35 mouse cellular contexts compared by ENCODE assay signal in the genomic region with DNA sequence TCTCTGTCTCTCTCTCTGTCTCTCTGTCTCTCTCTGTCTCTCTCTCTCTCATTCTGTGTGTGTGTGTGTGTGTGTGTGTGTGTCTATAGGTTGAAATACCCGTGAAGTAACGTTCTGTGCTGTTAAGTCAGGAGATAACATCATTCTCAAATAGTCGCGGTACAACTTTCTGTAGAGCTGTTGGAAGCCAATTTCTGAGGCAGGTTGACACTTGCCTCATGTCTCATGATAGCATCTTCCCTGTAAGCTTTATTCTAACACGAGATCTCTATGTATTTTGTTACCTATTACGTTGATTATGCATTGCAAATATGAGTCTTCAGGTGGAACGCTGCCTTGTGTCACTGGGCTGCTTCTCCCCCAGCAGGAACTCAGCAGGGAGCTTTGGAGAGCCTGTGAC. TPM values are rescaled to one million over a fixed set of nuclear protein-coding genes. Genes with fewer than 3 reads are reported as not detected.
"Had no signal": no experiment of that assay in that cellular context is flagged by ENCODE, and none has a peak within 500 bp of the region (broad histone marks: within the 10 kb centered on the region; RNA-seq: fewer than 3 reads in every experiment).

No protein-coding gene starts in this region.

- H3K9me3 ChIP-seq: heart, embryonic 10.5 days; heart, embryonic 12.5 days; heart, embryonic 13.5 days; heart, embryonic 15.5 days; hindbrain, embryonic 10.5 days; hindbrain, embryonic 12.5 days; hindbrain, embryonic 13.5 days; hindbrain, embryonic 15.5 days; intestine, embryonic 15.5 days; kidney, embryonic 15.5 days had no signal

- DNase-seq: heart, postnatal 10 days; heart, postnatal 14 days; heart, postnatal 36 days; heart, postnatal 4 days; kidney, adult 11 months; kidney, adult 18-20 months; kidney, adult 2 months; kidney, adult 8-10 months; kidney, adult 9 months; kidney, postnatal 10 days; kidney, postnatal 14 days; kidney, postnatal 36 days; kidney, postnatal 4 days; layer of hippocampus, adult 9-11 months; layer of hippocampus, postnatal 36 days had no signal

- H3K27me3 ChIP-seq: heart, embryonic 12.5 days; heart, embryonic 13.5 days; heart, embryonic 15.5 days; hindbrain, embryonic 12.5 days; hindbrain, embryonic 13.5 days; hindbrain, embryonic 15.5 days; intestine, embryonic 15.5 days; kidney, embryonic 15.5 days had no signal

- H3K9ac ChIP-seq: heart, embryonic 12.5 days; heart, embryonic 15.5 days; hindbrain, embryonic 12.5 days; hindbrain, embryonic 13.5 days; hindbrain, embryonic 14.5 days; hindbrain, embryonic 15.5 days; intestine, embryonic 15.5 days; kidney, embryonic 15.5 days had no signal

- H3K4me2 ChIP-seq: heart, embryonic 11.5 days; heart, embryonic 12.5 days; heart, embryonic 13.5 days; heart, embryonic 15.5 days; hindbrain, embryonic 12.5 days; hindbrain, embryonic 13.5 days; hindbrain, embryonic 14.5 days; hindbrain, embryonic 15.5 days; intestine, embryonic 15.5 days; kidney, embryonic 15.5 days had no signal

- H3K4me3 ChIP-seq: heart, embryonic 10.5 days; heart, embryonic 12.5 days; heart, embryonic 13.5 days; heart, embryonic 15.5 days; hindbrain, embryonic 10.5 days; hindbrain, embryonic 12.5 days; hindbrain, embryonic 13.5 days; hindbrain, embryonic 15.5 days; intestine, embryonic 15.5 days; kidney, embryonic 15.5 days; layer of hippocampus, adult 2 months; left cerebral cortex, adult 2 months had no signal

- ATAC-seq: hindbrain, embryonic 16.5 days; hindbrain, postnatal 0 days; inflammation-experienced regulatory T-cells, adult 6 months; intestine, embryonic 15.5 days; intestine, embryonic 16.5 days; intestine, postnatal 0 days had no signal

- H3K27ac ChIP-seq: heart, embryonic 10.5 days; heart, embryonic 13.5 days; heart, embryonic 15.5 days; hindbrain, embryonic 10.5 days; hindbrain, embryonic 12.5 days; hindbrain, embryonic 13.5 days; hindbrain, embryonic 14.5 days; hindbrain, embryonic 15.5 days; hindbrain, postnatal 0 days; intestine, embryonic 15.5 days; kidney, embryonic 15.5 days; kidney, postnatal 0 days; layer of hippocampus, adult 2 months; left cerebral cortex, adult 2 months had no signal

RNA-seq across cellular contexts. Expression of gene Gm6169, which starts 43.3 kb away (rescaled TPM):
- total RNA-seq: layer of hippocampus, adult 2 months had no signal
